Mouse (Mus musculus): ENCODE results near the gene Il11ra1. TPM values are rescaled to one million over a fixed set of nuclear protein-coding genes. Genes with fewer than 3 reads are reported as not detected.

Gene Il11ra1
- polyA plus RNA-seq, 1 experiment from 2014 or later: 31.5 TPM

Other genes with a start within 250 kb of the Il11ra1 start
- 2.5 and 3.0 TPM in 2 replicates for gene Kif24, start 235.1 kb upstream of the Il11ra1 start, polyA plus RNA-seq (2015; fragmentation: Nextera tagmentation; extraction: Ambion mirVana)
- 70.6 and 80.8 TPM in 2 replicates for gene Nudt2, start 234.8 kb upstream of the Il11ra1 start, polyA plus RNA-seq (2015; fragmentation: Nextera tagmentation; extraction: Ambion mirVana)
- 7.4 and 11.6 TPM in 2 replicates for gene AI464131, start 196.9 kb upstream of the Il11ra1 start, polyA plus RNA-seq (2015; fragmentation: Nextera tagmentation; extraction: Ambion mirVana)
- 15.1 and 18.5 TPM in 2 replicates for gene 1110017D15Rik, start 182.7 kb upstream of the Il11ra1 start, polyA plus RNA-seq (2015; fragmentation: Nextera tagmentation; extraction: Ambion mirVana)
- gene Fam219a, start 130.5 kb upstream of the Il11ra1 start, polyA plus RNA-seq (2015; fragmentation: Nextera tagmentation; extraction: Ambion mirVana): 16.4 and 21.7 TPM in 2 replicates
- 1.4 and 2.6 TPM in 2 replicates for gene Dnaic1, start 130.2 kb upstream of the Il11ra1 start, polyA plus RNA-seq (2015; fragmentation: Nextera tagmentation; extraction: Ambion mirVana)
- gene Enho, start 59.7 kb upstream of the Il11ra1 start, polyA plus RNA-seq (2015; fragmentation: Nextera tagmentation; extraction: Ambion mirVana): 103 and 120 TPM in 2 replicates
- 28.1 and 28.3 TPM in 2 replicates for gene Cntfr, start 2.9 kb upstream of the Il11ra1 start, polyA plus RNA-seq (2015; fragmentation: Nextera tagmentation; extraction: Ambion mirVana)
- gene Rpp25l, start 13.5 kb downstream of the Il11ra1 start, polyA plus RNA-seq (2015; fragmentation: Nextera tagmentation; extraction: Ambion mirVana): 52.3 and 52.4 TPM in 2 replicates
- gene Dctn3, start 23.2 kb downstream of the Il11ra1 start, polyA plus RNA-seq (2015; fragmentation: Nextera tagmentation; extraction: Ambion mirVana): 295 and 313 TPM in 2 replicates
- 0.58 and 1.2 TPM in 2 replicates for gene Arid3c, start 31.2 kb downstream of the Il11ra1 start, polyA plus RNA-seq (2015; fragmentation: Nextera tagmentation; extraction: Ambion mirVana)
- gene Galt, start 55.2 kb downstream of the Il11ra1 start, polyA plus RNA-seq (2015; fragmentation: Nextera tagmentation; extraction: Ambion mirVana): 52.5 and 58.9 TPM in 2 replicates
- gene Sigmar1, start 56.2 kb downstream of the Il11ra1 start, polyA plus RNA-seq (2015; fragmentation: Nextera tagmentation; extraction: Ambion mirVana): 57.3 and 65.1 TPM in 2 replicates
- 290 and 302 TPM in 2 replicates for gene Ccl27a, start 74.3 kb downstream of the Il11ra1 start, polyA plus RNA-seq (2015; fragmentation: Nextera tagmentation; extraction: Ambion mirVana)
- not detected in 2 replicates for gene Gm21541, start 203.6 kb downstream of the Il11ra1 start, polyA plus RNA-seq (2015; fragmentation: Nextera tagmentation; extraction: Ambion mirVana)
- gene Gm20878, start 241.6 kb downstream of the Il11ra1 start, polyA plus RNA-seq (2015; fragmentation: Nextera tagmentation; extraction: Ambion mirVana): 13.8 and 14.3 TPM in 2 replicates